Mouse (Mus musculus): ENCODE results near the gene Pygl.
"Not testable (repeated sequence)": the region's sequence is repeated elsewhere in the genome, so short reads cannot be mapped to it uniquely, and the experiment has no call there.

The Pygl gene

DNA sequence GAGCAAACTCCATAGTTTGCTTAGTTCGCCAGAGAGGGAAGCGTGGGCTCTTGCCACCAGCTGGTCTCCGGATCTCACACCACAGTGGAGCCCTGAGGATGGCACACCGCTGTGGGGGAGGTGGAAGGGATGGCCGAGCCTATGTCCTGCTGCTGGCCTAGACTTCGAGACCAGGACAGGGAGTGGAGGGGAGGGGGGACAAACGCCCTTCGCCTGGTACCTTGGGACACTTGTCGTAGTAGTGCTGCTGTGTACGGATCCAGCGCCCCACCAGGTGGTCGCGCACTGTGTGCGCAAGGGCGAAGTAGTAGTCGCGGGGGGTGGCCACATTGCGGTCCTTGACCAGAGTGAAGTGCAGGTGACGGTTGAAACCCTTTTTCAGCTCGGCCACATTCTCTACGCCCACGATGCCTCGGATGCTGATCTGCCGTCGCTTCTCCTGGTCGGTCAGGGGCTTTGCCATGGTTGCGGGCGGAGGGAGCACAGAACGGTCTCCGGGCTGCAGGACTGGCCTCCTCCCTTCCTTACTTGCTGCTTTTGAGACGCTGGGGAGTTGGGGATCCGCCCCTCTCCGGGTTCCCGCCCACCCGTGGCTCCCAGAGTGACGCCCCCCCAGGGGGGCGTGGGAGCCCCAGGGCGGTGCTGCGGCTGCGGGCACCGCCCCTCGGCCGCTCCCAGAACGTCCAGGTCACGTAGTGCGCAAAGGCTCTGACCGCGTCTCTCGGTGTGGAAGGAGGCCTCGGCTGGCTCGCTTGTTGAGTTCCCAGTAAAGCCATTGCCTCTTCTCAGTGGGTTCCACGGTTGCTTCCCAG lies 4.0 kb downstream of the Pygl start:
- peak; percentile 83 for DNase-seq

DNA sequence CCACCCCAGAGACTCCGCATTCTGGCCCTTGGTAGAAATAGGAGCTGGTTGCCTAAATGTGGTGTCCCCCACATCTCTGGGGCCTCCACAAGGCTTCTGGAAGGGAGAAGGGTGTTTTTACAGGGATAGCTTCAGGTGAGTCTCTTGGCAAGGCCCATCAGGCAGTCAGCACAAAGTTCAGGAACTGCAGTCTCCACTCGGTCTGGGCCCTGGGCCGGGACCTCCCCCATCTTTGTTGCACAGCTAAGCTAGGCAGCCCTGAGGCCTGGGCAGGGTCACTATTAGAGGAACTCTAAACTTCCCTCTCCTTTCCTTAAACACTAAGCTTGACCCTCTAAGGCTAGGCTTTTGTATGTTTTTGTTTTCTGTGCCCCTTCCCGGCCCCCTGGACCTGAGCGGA lies 4.6 kb downstream of the Pygl start:
- DNase-seq: no peak

DNA sequence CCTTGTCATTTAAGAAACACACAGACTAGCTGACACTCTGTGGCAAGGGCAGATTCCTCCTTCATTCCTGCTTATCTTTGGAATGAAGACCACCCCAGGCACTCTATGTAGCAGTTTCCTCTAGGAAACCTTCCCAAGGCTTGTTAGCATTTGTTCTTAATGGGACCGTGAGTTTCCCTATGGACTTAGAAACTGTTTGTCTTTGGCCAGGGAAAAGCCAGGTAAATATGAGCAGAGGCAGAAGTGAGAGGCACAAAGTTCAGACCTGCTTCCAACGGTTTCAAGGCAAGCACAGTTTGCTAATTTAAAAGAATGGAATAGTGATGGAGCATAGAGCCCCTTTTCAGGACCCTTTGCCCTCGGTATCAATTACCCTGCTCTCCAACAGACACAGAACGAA lies 8.0 kb downstream of the Pygl start:
- no peak for DNase-seq

DNA sequence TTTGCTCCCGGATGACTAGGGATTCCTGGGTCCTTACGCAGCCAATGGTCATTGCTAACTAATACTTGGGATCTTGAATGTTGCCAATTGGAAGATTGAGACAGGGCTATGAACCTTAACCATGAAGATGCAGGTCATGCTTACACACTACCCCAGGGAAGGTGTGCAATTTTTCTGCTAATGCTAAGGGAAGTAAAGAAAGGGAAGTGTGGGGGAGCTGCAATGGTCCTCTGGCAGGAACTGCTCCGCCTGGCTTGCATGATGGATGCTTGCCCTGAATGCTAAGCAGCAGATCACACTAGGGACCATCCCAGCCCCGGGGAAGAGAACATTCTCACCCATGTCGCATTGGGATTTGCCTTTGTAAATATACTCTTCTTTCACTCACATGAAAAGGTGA lies 9.9 kb downstream of the Pygl start:
- no peak for DNase-seq

DNA sequence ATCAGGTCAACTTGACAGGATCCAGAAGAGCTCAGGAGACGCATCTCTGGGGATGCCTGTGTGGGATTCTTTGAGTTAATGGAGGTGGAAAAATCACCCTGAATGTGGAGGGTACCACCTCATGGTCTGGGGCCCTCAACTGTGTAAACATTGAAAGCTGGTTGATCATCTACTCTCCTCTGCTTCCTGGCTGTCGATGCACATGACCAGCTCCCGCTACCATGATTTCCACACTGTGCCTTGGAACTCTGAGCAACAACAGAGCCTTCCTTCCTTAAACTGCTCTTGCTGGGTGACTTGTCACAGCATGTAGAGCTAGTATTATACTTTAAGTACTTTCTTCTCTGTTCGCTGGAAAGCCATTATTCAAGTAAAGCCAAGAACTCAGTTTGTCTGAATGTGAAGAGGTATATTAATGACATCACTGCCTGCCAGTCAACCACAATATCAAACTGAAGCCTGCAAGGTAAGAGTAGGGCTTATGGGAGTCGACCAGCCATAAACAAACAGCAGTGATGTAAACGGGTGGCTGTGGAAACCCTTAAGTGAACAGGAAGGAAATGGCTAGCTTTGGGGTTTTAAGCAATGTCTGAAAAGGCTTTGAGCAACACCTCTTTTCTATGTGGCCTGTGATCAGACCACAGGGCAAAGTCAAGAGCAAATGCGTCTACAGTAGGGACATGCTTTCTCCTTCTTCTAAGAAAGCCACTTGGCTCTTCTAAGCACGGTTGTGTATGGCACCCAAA lies 12.3 kb downstream of the Pygl start:
- DNase-seq: no peak

DNA sequence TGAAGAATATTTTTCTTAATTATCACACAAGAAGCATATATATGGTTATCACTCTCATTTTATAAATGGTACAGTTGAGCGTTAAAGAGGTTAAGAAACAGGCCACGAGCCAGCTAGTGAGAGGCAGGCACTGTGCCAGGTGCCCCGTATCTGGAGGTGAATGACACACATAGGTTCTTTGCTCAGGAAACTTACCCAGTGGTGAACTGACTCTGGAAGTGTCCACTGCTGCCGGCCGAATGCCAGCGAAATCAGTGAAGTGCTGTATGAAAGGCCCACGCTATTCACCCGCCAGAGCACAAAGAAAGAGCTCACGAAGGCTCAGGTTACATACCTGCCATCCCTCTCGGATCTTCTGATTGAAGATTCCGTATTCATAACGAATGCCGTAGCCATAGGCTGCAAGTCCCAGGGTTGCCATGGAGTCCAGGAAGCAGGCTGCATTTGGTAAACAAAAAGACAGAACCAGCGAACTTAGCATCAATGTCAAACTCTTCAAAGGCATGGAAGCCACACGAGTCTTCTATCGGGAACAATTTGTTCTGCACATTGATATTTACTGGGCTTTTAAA lies 15.0 kb downstream of the Pygl start:
- DNase-seq: no peak

DNA sequence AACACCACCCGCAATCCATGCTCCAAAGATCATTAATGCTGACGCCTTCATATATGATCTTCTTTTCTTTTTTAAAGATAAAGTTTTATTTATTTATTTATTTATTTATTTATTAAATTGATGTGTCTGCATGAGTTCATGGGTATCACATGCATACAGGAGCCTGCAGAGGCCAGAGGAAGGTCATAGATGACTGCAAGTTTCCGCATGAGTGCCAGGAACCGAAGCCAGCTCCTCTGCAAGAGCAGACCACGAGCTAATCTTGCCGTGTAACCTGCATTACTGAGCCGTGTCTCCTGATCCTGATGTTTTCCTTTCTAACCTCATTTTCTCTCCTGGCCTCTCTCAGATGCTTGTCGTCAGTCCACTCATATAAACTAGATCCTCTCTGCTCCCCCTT lies 17.0 kb downstream of the Pygl start:
- DNase-seq: no peak

DNA sequence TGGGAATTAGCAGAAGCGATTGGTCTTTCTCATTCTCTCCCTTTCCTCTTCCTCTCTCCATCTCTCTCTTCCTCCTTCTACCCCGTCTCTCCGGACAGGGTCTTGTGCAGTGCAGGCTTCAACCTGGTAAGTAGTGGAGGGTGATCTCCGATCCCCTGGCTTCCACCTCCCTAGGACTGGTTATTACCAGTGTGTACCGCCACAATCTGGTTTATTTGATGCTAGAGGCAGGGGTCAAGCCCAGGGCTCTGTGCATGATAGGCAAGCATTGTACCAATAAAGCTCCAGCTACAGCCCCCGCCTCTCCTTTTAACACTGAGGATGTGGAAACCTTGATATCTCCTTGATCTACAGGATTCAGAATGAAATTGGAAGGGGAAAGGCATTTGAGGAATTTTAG lies 17.7 kb downstream of the Pygl start:
- DNase-seq: no peak

DNA sequence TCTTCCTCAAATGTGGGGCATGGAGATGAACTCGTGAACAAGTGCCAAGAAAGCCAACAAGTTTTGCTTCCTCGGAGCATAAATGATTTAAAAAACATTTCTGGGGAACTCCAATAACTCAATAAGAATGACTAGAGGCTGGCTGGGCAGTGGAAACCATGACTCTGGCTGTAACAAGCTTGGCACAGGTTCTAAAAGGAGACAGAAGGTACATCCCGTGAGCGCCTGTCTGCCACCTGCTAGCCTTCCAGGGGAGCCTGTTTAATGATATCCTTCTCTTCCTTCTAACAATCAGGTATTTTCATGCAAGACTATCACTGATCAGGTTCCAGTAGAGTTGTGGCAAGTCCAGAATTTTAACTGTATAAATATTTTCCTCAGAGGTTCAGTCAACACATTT lies 18.8 kb downstream of the Pygl start:
- DNase-seq: no peak

DNA sequence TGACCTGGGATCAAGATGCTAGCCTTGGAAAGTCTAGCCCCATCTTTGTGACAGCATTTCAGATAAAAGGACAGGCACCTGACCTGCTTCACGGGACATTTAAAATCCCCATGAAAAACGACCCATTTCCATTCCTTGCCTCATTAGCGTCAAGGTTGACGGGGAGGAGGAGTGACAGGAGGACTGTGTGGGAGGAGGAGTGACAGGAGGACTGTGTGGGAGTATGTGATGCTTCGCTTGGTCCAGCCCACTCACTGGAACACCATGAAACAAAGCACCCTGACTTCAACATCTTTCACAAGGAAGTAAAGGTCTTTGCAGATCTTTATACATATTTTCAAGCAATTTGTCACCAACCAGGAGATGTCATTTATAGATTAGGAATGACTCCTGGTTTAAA lies 23.1 kb downstream of the Pygl start:
- no peak for DNase-seq

DNA sequence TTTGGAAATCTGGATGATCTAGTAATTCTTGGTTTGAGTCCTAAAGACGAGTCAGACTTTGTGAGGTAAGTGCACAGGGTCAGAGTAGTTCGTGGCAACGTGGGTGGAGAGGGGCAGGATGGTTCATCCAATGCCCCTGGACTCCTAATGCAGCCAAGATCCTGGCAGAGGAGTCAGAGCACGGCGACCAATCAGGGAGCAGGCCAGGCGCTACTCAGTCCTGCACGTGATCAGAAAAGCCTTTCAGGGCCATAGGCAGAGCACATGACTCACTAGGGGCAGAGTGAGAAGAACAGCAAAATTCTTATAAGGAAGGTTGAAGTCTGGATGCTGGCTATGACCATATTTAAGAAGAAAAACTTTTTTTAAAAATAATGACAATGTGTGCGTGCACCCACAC lies 26.9 kb downstream of the Pygl start:
- no peak for DNase-seq

DNA sequence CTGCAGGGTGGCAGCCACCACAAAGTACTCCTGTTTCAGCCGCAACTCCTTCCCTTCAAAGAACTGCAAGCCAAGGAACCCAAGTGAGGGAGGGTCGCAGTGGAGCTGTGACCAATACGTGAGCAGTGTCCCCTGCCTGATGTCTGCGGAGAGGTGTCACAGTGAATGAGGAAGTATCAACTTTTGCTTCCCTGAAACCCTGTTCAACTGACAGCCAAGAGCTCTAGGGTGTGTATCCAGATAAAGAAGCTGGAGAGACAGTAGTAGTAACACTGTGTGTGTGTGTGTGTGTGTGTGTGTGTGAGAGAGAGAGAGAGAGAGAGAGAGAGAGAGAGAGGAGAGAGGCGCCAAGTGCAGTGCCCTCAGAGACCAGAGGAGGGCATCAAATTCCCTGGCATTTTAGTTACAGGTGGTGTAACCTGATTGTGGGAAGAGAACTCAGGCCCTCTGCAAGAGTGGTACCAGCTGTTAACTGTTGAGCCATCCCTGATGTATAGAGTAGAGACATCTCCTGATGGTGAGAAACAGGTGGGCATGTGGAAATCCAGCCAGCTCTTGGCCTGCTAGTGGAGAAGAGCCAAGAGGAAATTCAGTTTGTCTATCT lies 29.3 kb downstream of the Pygl start:
- no peak for DNase-seq

DNA sequence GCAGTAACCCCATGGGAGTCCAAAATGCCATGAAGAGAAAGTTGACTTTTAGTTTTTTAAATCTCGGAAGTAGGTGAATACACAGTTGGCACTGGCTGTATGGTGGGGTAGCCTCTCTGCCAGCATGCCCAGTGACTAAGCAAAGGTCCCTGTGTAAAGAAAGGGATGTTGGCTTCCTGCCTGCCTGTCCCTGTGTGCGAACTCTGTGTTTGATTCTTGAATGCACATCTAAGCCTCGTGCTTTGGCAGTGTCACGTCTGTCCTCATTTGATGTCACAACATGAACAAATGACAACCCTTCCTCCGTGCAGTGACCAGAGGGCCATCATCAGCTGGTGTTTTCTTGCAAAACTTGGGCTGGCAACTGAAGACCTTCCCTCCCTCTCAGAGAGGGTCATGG lies 34.9 kb downstream of the Pygl start:
- no peak for DNase-seq

DNA sequence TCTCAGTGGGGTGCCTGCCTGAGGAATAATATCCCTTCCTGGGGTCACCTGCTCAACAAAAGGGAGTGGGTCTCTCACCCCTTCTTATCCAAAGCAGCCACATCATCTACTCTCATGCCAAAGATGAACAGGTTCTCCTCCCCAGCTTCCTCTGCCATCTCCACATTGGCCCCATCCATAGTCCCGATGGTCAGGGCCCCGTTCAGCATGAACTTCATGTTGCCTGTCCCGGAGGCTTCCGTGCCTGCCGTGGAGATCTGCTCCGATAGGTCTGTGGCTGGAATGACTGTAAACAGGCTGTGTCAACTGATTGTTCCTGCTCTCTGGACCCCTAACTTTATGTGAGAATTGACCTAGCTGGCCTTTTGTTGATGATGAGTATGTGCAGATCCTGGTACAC lies 35.9 kb downstream of the Pygl start:
- no peak for DNase-seq

DNA sequence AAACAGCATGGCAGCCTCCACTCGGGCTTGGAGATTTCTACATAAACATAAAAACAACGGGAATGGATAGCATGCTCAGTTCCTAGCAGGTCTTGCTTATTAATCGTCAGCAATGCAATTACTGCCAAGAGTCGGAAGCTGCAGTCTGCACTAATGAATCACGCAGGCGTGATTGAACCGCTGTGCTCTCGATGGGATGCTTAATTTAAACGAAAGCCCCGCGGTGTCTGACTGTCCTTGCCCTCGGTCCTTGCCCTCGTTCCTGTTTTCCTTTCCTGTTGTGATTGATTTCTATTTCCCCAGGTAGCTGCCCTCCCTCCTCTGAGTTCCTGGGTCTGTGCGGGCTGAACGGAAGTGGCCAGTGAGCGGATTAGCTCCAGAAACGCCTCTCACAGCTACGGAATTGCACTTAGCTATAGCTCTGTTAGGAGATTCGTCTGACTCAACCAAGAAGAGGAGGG lies 39.0 kb downstream of the Pygl start:
- DNase-seq: no peak

DNA sequence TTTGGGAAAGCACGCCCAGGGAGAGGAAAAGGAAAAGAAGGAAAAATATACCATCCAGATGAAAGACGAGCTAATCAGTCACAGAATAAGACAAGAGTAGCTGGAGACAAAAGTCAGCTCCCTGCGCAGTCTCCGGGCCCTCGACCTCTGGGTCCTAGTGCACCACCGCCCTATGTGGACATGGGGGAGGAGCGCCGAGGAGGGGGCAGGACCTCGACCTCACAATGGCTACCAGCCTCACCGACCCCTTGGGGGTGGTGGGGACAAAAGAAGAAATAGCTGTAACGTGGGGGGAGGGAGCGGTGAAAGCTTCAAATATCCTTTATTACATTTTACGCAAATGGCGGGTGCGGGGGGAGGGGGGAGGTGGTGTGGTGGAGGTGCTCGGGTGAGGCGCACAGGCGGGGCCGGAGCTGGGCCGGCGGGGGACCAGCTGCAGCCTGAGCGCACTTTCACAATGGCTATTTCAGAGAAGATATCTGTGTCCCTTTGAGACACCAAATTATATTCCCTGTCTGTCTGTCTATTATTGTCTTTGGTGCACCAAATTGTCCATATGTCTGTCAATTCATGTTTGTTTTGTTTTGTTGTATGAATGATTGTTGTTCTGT lies 47.0 kb downstream of the Pygl start:
- DNase-seq: no peak

DNA sequence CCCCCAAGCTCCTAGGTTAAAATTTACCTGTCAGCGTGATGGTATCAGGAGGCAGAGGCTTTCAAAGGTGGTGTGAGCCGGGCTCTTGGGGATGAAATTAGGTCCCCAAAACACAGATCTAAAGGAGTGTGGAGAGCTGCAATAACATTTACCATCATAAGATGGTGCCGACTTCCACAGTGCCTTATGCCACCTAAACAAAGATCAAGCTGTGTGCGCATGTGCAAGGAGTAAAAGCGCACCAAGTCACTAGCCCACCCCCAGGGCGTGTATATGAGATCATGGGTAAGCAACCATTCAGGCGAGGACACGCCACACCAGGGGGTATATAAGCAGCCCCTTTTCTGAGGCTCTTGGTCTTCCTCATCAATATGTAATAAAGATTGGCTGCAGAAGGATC lies 47.8 kb downstream of the Pygl start:
- DNase-seq: not testable (repeated sequence)

DNA sequence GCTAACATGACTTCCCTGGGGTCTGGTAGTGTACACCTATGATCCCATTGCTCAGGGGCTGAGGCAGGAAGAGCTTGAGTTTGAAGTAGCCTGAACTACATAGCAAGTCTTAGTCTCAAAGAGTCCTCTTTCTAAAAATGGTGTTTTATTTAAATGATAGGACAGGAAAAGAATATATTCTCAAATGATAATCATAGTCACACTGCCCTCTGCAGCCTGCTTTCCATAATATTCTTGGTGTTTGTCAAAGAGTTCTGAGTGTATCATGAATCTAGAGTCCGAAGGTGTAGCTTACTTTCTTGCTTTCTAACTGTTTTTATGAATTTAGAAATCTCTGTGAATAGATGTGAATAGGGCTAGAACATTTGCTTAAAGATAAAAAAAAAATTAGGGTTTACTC lies 61.3 kb downstream of the Pygl start:
- DNase-seq: no peak

DNA sequence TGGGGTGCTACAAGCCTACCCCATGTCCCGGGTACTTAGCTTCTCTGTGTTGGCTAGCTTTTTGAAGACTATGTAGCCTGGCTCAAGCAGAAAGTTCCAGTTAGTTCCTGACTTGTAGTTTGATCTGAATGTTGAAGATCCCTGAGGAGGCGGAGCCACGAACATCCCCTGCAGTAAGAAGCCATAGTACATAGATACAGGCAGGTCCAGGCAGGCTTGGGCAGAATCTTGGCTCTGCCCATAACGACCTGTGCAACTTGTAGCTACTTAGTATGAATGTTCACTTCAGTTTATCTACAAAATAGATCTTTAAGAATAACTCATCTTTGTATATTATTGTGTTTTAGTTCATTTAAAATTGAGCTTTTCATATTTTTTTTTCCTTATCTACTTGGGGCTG lies 63.3 kb downstream of the Pygl start:
- DNase-seq: no peak

DNA sequence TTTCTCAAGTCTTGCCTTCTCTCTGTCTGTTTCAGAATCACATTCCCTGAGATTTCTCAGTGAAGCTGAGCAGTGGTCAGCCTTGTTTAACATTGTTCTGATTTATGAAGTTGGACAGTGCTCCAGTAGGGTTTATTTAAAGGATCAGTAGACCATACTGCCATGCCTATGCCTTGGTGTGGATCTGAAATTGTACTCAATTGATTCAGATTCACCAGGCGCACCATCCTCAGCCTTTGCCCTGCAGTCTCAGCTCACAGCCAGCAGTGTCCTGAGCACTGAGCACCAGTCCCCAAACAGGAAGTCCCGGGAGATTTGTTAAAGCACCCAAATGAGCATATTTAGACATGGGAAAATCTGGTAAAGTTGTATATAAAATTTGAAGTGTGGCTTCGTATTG lies 66.5 kb downstream of the Pygl start:
- DNase-seq: no peak

DNA sequence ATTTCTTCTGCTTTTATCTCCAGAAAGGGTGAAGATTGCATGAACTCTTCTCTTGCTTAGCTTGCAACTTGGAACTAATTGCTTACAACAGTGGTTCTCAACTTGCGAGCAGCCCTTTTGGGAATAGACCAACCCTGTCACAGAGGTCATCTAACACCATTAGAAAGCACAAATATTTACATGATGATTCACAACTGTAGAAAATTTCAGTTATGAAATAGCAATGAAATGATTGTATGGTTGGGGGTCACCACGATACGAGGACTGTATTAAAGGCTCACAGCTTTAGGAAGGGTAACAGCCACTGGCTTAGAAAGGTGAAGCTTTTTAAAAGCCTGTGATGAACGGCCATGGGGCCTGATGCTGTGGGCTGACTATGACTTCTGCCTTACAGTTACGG lies 70.2 kb downstream of the Pygl start:
- no peak for DNase-seq

DNA sequence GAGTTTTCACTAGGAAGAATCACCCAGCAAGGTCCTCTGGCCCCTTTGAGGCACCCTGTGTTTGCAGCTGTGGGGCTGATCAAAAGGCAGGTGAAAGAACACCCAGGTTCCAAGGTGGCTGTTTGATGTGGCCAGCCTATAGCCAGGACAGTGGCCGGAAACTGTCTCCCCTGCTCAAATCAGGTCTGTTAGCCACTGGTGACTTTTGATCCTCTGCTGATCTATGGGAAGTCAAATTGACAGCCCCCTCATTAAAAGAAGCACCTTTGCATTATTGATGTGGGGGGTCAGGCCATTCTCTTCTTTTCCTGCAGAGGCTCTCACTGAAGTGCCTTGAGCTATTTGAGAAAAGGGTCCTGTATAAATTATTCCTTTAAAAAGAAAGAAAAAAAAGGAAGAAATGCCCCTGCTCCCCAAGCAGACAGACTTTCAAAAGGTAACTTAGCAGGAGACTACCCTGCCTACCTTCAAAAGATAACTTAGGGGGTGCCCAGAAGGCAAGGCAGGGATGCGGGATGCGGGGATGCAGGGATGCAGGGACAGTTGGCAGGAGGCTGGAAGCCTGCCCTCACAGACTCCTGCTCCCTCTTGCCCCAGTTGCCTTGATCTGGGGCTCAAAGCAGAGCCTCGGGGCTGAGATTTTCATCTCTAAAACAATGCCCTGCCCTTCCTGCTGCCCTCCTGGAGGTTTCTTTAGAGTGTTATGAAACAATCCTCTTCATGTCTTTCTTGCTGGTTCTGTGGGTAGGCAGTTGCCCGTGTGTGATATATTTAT lies 73.8 kb downstream of the Pygl start:
- no peak for DNase-seq

DNA sequence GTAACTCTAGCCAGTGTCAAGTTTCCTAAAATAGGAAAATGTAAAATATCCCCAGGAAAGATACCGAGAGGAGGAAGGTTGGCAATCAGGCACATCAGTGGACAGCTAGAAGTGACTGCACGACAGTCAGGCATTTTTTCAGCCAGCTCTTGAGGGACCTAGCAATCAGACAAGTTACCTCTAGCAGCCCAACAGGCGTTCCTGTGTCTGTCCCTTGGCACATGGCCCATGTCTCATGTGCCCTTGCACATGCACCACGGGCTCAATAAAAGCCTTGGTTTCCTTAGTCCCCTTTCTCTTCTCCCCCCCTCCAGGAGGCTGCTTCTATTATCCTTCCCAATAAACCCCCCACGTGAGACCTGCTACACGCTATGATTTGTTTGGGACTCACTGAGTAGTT lies 75.1 kb downstream of the Pygl start:
- no peak for DNase-seq

Data from kidney, adult 18-20 months (tissue).